Mouse (Mus musculus) spleen, adult 2 months (tissue): ENCODE measurements around the gene Ifit2.

Source experiments
- CTCF ChIP-seq: fragments of 200-500 bp; IDR thresholded peaks from 2 replicates; pipeline ENCODE4 v1.5.1; 2011; ENCODE audit warnings: mild to moderate bottlenecking, inconsistent platforms; ENCODE audit not compliant: insufficient read depth, insufficient read length, insufficient replicate concordance; ENCODE audit errors: extremely low read depth
- POLR2A ChIP-seq: fragments of 200-500 bp; IDR thresholded peaks from 2 replicates; pipeline ENCODE4 v1.6.1; 2011; ENCODE audit warnings: low read depth, low read length, inconsistent platforms

DNA sequence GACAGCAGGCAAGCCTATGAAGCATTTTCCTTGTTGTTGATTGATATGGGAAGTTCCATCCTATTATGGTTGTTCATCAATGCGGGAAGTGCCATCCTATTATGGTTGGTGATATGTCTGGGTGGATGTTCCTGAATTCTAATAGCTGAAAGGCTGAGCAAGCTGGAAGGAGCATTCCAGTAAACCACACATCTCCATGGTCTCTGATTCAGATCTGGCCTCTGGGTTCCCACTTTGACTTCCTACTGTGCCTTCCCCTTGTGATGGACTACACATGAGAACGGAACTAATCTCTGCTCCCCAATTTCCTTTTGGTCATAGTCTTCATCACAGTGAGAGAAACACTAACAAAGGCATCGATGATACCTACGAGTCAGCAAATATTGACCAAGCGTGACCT lies 70.4 kb downstream of the Ifit2 start:
- TF ChIP-seq POLR2A, result no peak
- no peak for TF ChIP-seq CTCF
